Mouse (Mus musculus): ENCODE data around the gene Galr3. TPM values are rescaled to one million over a fixed set of nuclear protein-coding genes. Genes with fewer than 3 reads are reported as not detected.
A peak's percentile ranks its signal among the peaks of the same experiment; 100 is the strongest.

Galr3 gene
- polyA plus RNA-seq, 1 experiment: 10.8 TPM

DNA sequence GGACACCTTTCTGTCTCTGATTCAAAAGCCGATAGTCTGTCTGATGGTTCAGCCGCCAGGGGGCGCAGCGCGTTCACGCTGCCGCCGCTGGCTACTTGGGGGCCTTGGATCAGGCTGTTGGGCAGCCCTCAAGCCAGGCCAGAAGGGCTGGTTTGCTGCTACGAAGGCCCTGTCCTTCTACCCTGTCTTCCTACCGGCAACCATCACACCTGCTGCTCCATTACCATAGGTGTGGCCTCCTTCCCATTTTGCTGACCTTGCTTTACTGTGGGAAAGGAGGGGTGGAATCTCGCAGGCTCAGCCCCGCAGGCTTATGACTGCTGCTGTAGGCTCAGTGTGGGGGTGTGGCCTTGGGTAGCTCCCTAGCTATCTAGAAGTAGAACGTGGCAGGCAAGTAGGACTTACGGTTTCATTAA is 3.8 kb upstream of the Galr3 start:
- Histone ChIP-seq H3K4me1 (peaks cover 56% of the 10 kb centered on the region), H3K4me3 (replicated peaks) (peak overlapping the region; percentile 89), H3K9me3 (peaks cover 13% of the 10 kb centered on the region), H3K27me3 (replicated peaks) (peaks cover 66% of the 10 kb centered on the region), H3K36me3 (replicated peaks; ENCODE audit: low read length) (peaks cover 21% of the 10 kb centered on the region)
- TF ChIP-seq GATA1 (IDR thresholded peaks at IDR 0.05; ENCODE audit: borderline replicate concordance, low read length) (no peak), FLI1 (IDR thresholded peaks at IDR 0.05; ENCODE audit: low read length) (no peak)

- no peak overlapping the region for H3K4me3 ChIP-seq (replicated peaks)
- peaks cover 25% of the 10 kb centered on the region for H3K36me3 ChIP-seq (replicated peaks; ENCODE audit: low read length)
- TF ChIP-seq GATA1 (IDR thresholded peaks at IDR 0.05; ENCODE audit: borderline replicate concordance, low read length): no peak
- no peak for TF ChIP-seq FLI1 (IDR thresholded peaks at IDR 0.05; ENCODE audit: low read length)
- H3K4me1 ChIP-seq: peaks cover 60% of the 10 kb centered on the region
- peaks cover 17% of the 10 kb centered on the region for H3K9me3 ChIP-seq
- H3K27me3 ChIP-seq (replicated peaks): peaks cover 70% of the 10 kb centered on the region
These were observed 3.4 kb upstream of the Galr3 start for GRCm38 (mm10) chr15:79038331-79038730.

DNA sequence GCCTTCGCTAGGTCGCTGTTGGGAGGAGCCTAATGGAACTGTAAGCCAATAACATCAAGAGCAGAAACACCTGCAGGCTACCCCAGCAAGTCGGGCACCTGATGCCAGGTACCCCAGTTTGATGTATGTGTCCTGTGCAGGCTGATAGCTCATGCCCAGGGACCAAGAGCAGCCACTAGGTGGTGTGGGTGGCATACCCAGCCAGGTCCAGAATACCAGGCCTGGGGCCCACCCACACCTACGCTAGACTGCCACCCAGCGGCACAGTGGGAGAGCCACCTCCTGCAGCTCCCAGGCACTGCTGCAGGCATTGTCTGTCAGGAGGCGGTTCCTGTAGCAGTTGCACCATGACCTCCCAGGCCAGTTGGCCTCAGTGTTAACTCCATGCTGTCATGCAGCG is 2.8 kb upstream of the Galr3 start:
- Histone ChIP-seq H3K9me3 (peaks cover 20% of the 10 kb centered on the region), H3K4me3 (replicated peaks) (peak overlapping the region; percentile 83), H3K36me3 (replicated peaks; ENCODE audit: low read length) (peaks cover 30% of the 10 kb centered on the region), H3K4me1 (peaks cover 63% of the 10 kb centered on the region), H3K27me3 (replicated peaks) (peaks cover 72% of the 10 kb centered on the region)
- no peak for TF ChIP-seq GATA1 (IDR thresholded peaks at IDR 0.05; ENCODE audit: borderline replicate concordance, low read length)
- TF ChIP-seq FLI1 (IDR thresholded peaks at IDR 0.05; ENCODE audit: low read length): no peak

DNA sequence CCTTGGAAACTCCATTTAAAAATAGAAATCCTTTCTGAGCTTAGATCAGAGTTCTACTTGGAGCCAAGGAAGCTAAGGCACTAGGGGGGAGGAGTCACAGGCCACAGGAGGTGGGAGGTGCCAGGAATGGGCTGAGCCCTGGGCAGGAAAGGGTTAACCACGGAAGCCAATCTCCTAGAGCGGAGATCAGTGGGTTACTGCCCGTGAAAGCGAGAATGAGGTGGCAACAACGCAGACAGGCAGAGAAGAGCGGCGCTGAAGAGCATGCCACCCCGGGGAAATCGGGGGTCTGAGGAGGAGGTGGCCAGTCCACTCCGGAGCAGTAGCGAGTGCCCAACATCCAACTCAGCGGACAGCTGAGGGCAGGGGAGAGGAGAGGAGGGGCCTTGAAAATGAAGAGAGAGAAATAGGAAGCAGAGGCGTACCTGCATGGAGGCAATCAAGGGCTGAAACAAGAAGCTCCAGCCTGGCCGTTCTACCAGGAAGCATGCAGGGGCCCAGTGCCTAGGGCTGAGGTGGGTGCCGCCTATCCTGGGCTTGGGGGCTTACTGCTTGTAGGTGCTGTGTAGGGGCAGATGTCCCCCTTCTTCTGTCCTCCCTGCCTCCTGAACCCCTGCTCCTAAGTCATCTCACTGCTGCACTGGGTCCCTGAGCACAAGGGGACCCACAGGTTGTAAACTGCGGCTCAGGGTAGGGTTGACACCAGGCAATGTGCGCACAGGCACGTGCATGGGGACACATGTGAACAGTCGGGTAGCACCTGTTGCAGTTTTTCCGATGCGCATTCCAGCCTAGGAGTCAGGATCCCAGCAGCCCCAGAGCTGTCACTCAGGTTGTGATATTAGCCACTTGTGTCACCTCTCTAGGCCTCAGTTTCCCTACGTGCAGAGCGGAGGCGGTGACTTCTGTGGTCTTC is 926 bp upstream of the Galr3 start:
- H3K36me3 ChIP-seq (replicated peaks; ENCODE audit: low read length): peaks cover 27% of the 10 kb centered on the region
- peak overlapping the region; percentile 91 for H3K4me3 ChIP-seq (replicated peaks)
- peaks cover 73% of the 10 kb centered on the region for H3K4me1 ChIP-seq
- TF ChIP-seq GATA1 (IDR thresholded peaks at IDR 0.05; ENCODE audit: borderline replicate concordance, low read length): no peak
- peaks cover 20% of the 10 kb centered on the region for H3K9me3 ChIP-seq
- H3K27me3 ChIP-seq (replicated peaks): peaks cover 67% of the 10 kb centered on the region

- H3K9me3 ChIP-seq: peaks cover 25% of the 10 kb centered on the region
- peak overlapping the region; percentile 79 for H3K4me3 ChIP-seq (replicated peaks)
- H3K4me1 ChIP-seq: peaks cover 74% of the 10 kb centered on the region
- no peak for TF ChIP-seq FLI1 (IDR thresholded peaks at IDR 0.05; ENCODE audit: low read length)
- TF ChIP-seq GATA1 (IDR thresholded peaks at IDR 0.05; ENCODE audit: borderline replicate concordance, low read length): no peak
- H3K36me3 ChIP-seq (replicated peaks; ENCODE audit: low read length): peaks cover 19% of the 10 kb centered on the region
- peaks cover 64% of the 10 kb centered on the region for H3K27me3 ChIP-seq (replicated peaks)
These were observed 1.2 kb downstream of the Galr3 start for GRCm38 (mm10) chr15:79042721-79043491.

- Histone ChIP-seq H3K36me3 (replicated peaks; ENCODE audit: low read length) (peaks cover 19% of the 10 kb centered on the region), H3K4me3 (replicated peaks) (no peak overlapping the region), H3K27me3 (replicated peaks) (peaks cover 81% of the 10 kb centered on the region), H3K4me1 (peaks cover 66% of the 10 kb centered on the region), H3K9me3 (peaks cover 25% of the 10 kb centered on the region)
- no peak for TF ChIP-seq GATA1 (IDR thresholded peaks at IDR 0.05; ENCODE audit: borderline replicate concordance, low read length)
These were observed 3.2 kb downstream of the Galr3 start for GRCm38 (mm10) chr15:79044837-79045236.

DNA sequence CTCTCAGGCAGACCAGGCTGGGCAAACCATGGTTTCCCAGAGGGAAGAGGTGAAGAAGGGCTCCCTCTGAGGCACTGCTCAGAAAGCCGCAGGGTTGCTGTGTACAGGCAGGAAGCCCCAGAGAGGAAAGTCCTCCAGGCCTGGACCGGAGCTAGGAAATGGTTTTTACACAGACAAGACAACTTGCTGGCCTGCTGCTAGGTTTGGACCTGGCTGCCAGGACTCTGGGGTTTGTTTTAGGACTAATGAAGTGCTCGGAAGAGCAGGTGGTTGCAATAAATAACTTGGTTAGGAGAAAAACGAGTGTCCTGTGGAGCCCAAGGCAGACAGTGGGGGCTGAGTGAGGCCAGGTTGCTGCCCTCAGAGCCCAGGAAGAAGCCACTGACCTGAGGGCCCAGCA is 6.5 kb downstream of the Galr3 start:
- no peak overlapping the region for H3K4me3 ChIP-seq (replicated peaks)
- peaks cover 65% of the 10 kb centered on the region for H3K27me3 ChIP-seq (replicated peaks)
- TF ChIP-seq FLI1 (IDR thresholded peaks at IDR 0.05; ENCODE audit: low read length) (no peak), GATA1 (IDR thresholded peaks at IDR 0.05; ENCODE audit: borderline replicate concordance, low read length) (no peak)

GRCm38 (mm10) chr15:79050160-79050845 is 8.6 kb downstream of the Galr3 start:
- TF ChIP-seq FLI1 (IDR thresholded peaks at IDR 0.05; ENCODE audit: low read length) (no peak), GATA1 (IDR thresholded peaks at IDR 0.05; ENCODE audit: borderline replicate concordance, low read length) (no peak)
- no peak overlapping the region for H3K4me3 ChIP-seq (replicated peaks)
- peaks cover 61% of the 10 kb centered on the region for H3K4me1 ChIP-seq
- H3K27me3 ChIP-seq (replicated peaks): peaks cover 57% of the 10 kb centered on the region
- H3K9me3 ChIP-seq: 0 out of 2 replicates have a peak, but pooled peaks cover 5% of the 10 kb centered on the region
- peaks cover 42% of the 10 kb centered on the region for H3K36me3 ChIP-seq (replicated peaks; ENCODE audit: low read length)

More for the DNA sequence above, 6.5 kb downstream of the Galr3 start:
- Histone ChIP-seq H3K4me1 (peaks cover 66% of the 10 kb centered on the region), H3K9me3 (peaks cover 9% of the 10 kb centered on the region), H3K36me3 (replicated peaks; ENCODE audit: low read length) (peaks cover 28% of the 10 kb centered on the region)

DNA sequence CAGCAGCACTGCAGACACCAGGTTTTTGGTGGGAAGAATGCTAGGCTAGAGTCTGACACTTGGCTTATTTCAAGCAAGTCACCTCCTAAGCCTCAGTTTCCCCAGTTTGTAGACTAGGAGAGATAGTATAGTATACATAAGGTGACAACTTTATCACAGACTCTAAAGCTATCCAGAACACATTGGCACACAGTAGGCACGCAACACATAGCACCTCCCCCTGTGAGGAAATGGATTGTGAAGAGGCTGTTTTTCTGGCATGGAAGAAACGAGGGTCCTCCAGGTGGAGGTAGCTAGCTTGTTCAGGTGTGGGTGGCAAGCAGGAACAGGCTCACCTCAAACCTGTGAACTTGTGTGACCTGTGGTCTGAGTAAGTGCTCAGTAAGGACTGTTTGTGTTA is 9.3 kb downstream of the Galr3 start:
- H3K36me3 ChIP-seq (replicated peaks; ENCODE audit: low read length): peaks cover 48% of the 10 kb centered on the region
- 0 out of 2 replicates have a peak, but pooled peaks cover 5% of the 10 kb centered on the region for H3K9me3 ChIP-seq
- peaks cover 61% of the 10 kb centered on the region for H3K4me1 ChIP-seq
- H3K4me3 ChIP-seq (replicated peaks): no peak overlapping the region
- TF ChIP-seq GATA1 (IDR thresholded peaks at IDR 0.05; ENCODE audit: borderline replicate concordance, low read length) (no peak), FLI1 (IDR thresholded peaks at IDR 0.05; ENCODE audit: low read length) (no peak)
- peaks cover 52% of the 10 kb centered on the region for H3K27me3 ChIP-seq (replicated peaks)

Measured in megakaryocyte, embryonic 14.5 days (primary cell).